ENCODE assay signal across 18 mouse cellular contexts in genomic region chr3:31104936-31105335, GRCm38 (mm10). TPM values are rescaled to one million over a fixed set of nuclear protein-coding genes. Genes with fewer than 3 reads are reported as not detected.
DNase-seq lines count a peak whose midpoint lies in the region; ATAC-seq lines count a peak whose summit lies in the region.
"Had no signal": no experiment of that assay in that cellular context is flagged by ENCODE, and none has a peak within 500 bp of the region (broad histone marks: within the 10 kb centered on the region; RNA-seq: fewer than 3 reads in every experiment).

No protein-coding gene starts in this region.

- DNase-seq in lung, adult 18-20 months = peak; percentile 30 to 66
- no peak for DNase-seq in lung, postnatal 4 days
- DNase-seq in adipocyte (ENCODE audit: low spot score) = peak; percentile 49
- peak; percentile 27 for DNase-seq in skeletal muscle tissue, adult 2 months (ENCODE audit: low read depth, low spot score)
- no peak for DNase-seq in adrenal gland, postnatal 25 days
- DNase-seq in cerebellum, postnatal 4 days (ENCODE audit: low spot score in 2 of 2) = no peak
- DNase-seq: adrenal gland, adult 2 months; cerebellum, adult 8-10 months; kidney, postnatal 4 days; layer of hippocampus, adult 9-11 months; liver, embryonic 13.5 days had no signal

- peak; percentile 22 for ATAC-seq in CD4-positive, CD25-positive, alpha-beta regulatory T cell, adult 4 months
- ATAC-seq: forebrain, embryonic 14.5 days; intestine, embryonic 15.5 days; midbrain, embryonic 13.5 days had no signal

RNA-seq across cellular contexts. Expression of gene Skil, which starts 10.1 kb away (rescaled TPM):
- polyA plus RNA-seq in CD4-positive, CD25-positive, alpha-beta regulatory T cell, adult 4 months (2017; shearing (Covaris generic)) = 10 to 100 TPM; 60.4 to 66.0 TPM
- total RNA-seq in adrenal gland, postnatal 25 days (2021) = 32.9 and 39.3 TPM in 2 replicates

RNA-seq across cellular contexts. Expression of gene Cldn11, which starts 44.8 kb away (rescaled TPM):
- polyA plus RNA-seq in CD4-positive, CD25-positive, alpha-beta regulatory T cell, adult 4 months (2017; shearing (Covaris generic)) = not detected
- total RNA-seq in adrenal gland, postnatal 25 days (2021) = 6.6 and 9.4 TPM in 2 replicates
- total RNA-seq: common myeloid progenitor, adult 5-6 weeks; granulocyte monocyte progenitor cell, adult 5-6 weeks had no signal
- polyA plus RNA-seq: macrophage had no signal

Comparison
In these comparisons a context has a peak if more than half of its experiments do, and no peak if none do; other contexts are left out.
1. DNase-seq: peak in lung, adult 18-20 months (2 of 2), adipocyte (single experiment) and skeletal muscle tissue, adult 2 months (single experiment); none in lung, postnatal 4 days (0 of 2), adrenal gland, postnatal 25 days (single experiment) and cerebellum, postnatal 4 days (0 of 2).